Mouse (Mus musculus): ENCODE measurements around the gene Comp.

Gene Comp

GRCm38 (mm10) chr8:70397611-70398563 is 24.5 kb downstream of the Comp start:
- no peak for DNase-seq (ENCODE audit: low spot score)

GRCm38 (mm10) chr8:70404212-70404611 is 30.9 kb downstream of the Comp start:
- no peak for DNase-seq (ENCODE audit: low spot score)

GRCm38 (mm10) chr8:70405189-70405588 is 31.8 kb downstream of the Comp start:
- no peak for DNase-seq (ENCODE audit: low spot score)

- DNase-seq (ENCODE audit: low spot score): no peak
Measured at GRCm38 (mm10) chr8:70406427-70407069, 33.2 kb downstream of the Comp start.

- no peak for DNase-seq (ENCODE audit: low spot score)
Measured at GRCm38 (mm10) chr8:70408301-70408700, 34.9 kb downstream of the Comp start.

- DNase-seq (ENCODE audit: low spot score): no peak
Measured at GRCm38 (mm10) chr8:70409019-70409418, 35.7 kb downstream of the Comp start.

GRCm38 (mm10) chr8:70409455-70409871 is 36.1 kb downstream of the Comp start:
- no peak for DNase-seq (ENCODE audit: low spot score)

GRCm38 (mm10) chr8:70410281-70410680 is 36.9 kb downstream of the Comp start:
- no peak for DNase-seq (ENCODE audit: low spot score)

GRCm38 (mm10) chr8:70414310-70414946 is 41.1 kb downstream of the Comp start:
- no peak for DNase-seq (ENCODE audit: low spot score)

GRCm38 (mm10) chr8:70415540-70416451 is 42.4 kb downstream of the Comp start:
- no peak for DNase-seq (ENCODE audit: low spot score)

GRCm38 (mm10) chr8:70416941-70417340 is 43.6 kb downstream of the Comp start:
- no peak for DNase-seq (ENCODE audit: low spot score)

GRCm38 (mm10) chr8:70417914-70418313 is 44.6 kb downstream of the Comp start:
- DNase-seq (ENCODE audit: low spot score): no peak

GRCm38 (mm10) chr8:70418954-70419353 is 45.6 kb downstream of the Comp start:
- DNase-seq (ENCODE audit: low spot score): no peak

GRCm38 (mm10) chr8:70419879-70420643 is 46.7 kb downstream of the Comp start:
- DNase-seq (ENCODE audit: low spot score): no peak

GRCm38 (mm10) chr8:70421349-70422104 is 48.2 kb downstream of the Comp start:
- DNase-seq (ENCODE audit: low spot score): no peak

GRCm38 (mm10) chr8:70422722-70423121 is 49.4 kb downstream of the Comp start:
- DNase-seq (ENCODE audit: low spot score): no peak

GRCm38 (mm10) chr8:70426300-70426907 is 53.0 kb downstream of the Comp start:
- DNase-seq (ENCODE audit: low spot score): no peak

- DNase-seq (ENCODE audit: low spot score): no peak
Measured at GRCm38 (mm10) chr8:70431213-70431612, 57.9 kb downstream of the Comp start.

Measured in ovary, postnatal 10 days (tissue).